Mouse (Mus musculus): Measurements from ENCODE around the gene Nek10. TPM values are rescaled to one million over a fixed set of nuclear protein-coding genes. Genes with fewer than 3 reads are reported as not detected.
A peak's percentile ranks its signal among the peaks of the same experiment; 100 is the strongest.

Nek10 gene
- polyA plus RNA-seq, 1 experiment from 2014 or later, result 0.01 TPM

GRCm38 (mm10) chr14:14895363-14895762 is 92.1 kb downstream of the Nek10 start:
- no peak for TF ChIP-seq CTCF (IDR thresholded peaks at IDR 0.05; ENCODE audit: low read depth)
- Histone ChIP-seq H3K4me3 (replicated peaks; ENCODE audit: low read depth, low read length) (no peak overlapping the region), H3K36me3 (ENCODE audit: insufficient read depth, low read length) (no peaks in the 10 kb centered on the region), H3K4me1 (replicated peaks; ENCODE audit: insufficient read depth, low read length) (no peaks in the 10 kb centered on the region), H3K9me3 (replicated peaks; ENCODE audit: low read length) (no peaks in the 10 kb centered on the region), H3K9ac (ENCODE audit: low read depth, low read length) (no peak overlapping the region), H3K27me3 (ENCODE audit: insufficient read depth, low read length) (no peaks in the 10 kb centered on the region), H3K4me2 (ENCODE audit: low read length) (no peak overlapping the region), H3K27ac (no peak overlapping the region)
- no peak for ATAC-seq (replicated peaks; ENCODE audit: low FRiP score, low read depth)
- no peak for DNase-seq (ENCODE audit: low spot score)
- 94% methylated on average over 2 of the region's 2 CpGs for WGBS

GRCm38 (mm10) chr14:14896399-14897136 is 93.4 kb downstream of the Nek10 start:
- 84% methylated on average over 3 of the region's 3 CpGs for WGBS

GRCm38 (mm10) chr14:14904750-14905529 is 101.7 kb downstream of the Nek10 start:
- ATAC-seq (replicated peaks; ENCODE audit: low FRiP score, low read depth), result 0 out of 2 replicates have a peak, but pooled peaks have one; percentile 61
- Histone ChIP-seq H3K9me3 (replicated peaks; ENCODE audit: low read length) (no peaks in the 10 kb centered on the region), H3K27me3 (ENCODE audit: insufficient read depth, low read length) (no peaks in the 10 kb centered on the region), H3K4me1 (replicated peaks; ENCODE audit: insufficient read depth, low read length) (no peaks in the 10 kb centered on the region), H3K36me3 (ENCODE audit: insufficient read depth, low read length) (no peaks in the 10 kb centered on the region), H3K9ac (ENCODE audit: low read depth, low read length) (no peak overlapping the region), H3K4me2 (ENCODE audit: low read length) (peak overlapping the region; percentile 42), H3K4me3 (replicated peaks; ENCODE audit: low read depth, low read length) (no peak overlapping the region), H3K27ac (no peak overlapping the region)
- WGBS, result 17% methylated on average over 9 of the region's 9 CpGs
- peak; percentile 76 for DNase-seq (ENCODE audit: low spot score)
- TF ChIP-seq CTCF (IDR thresholded peaks at IDR 0.05; ENCODE audit: low read depth), result peak; percentile 78

More at GRCm38 (mm10) chr14:14896399-14897136, 93.4 kb downstream of the Nek10 start:
- no peak for TF ChIP-seq CTCF (IDR thresholded peaks at IDR 0.05; ENCODE audit: low read depth)
- ATAC-seq (replicated peaks; ENCODE audit: low FRiP score, low read depth) (no peak), DNase-seq (ENCODE audit: low spot score) (no peak)
- Histone ChIP-seq H3K9ac (ENCODE audit: low read depth, low read length) (no peak overlapping the region), H3K27me3 (ENCODE audit: insufficient read depth, low read length) (no peaks in the 10 kb centered on the region), H3K4me1 (replicated peaks; ENCODE audit: insufficient read depth, low read length) (no peaks in the 10 kb centered on the region), H3K36me3 (ENCODE audit: insufficient read depth, low read length) (no peaks in the 10 kb centered on the region), H3K4me3 (replicated peaks; ENCODE audit: low read depth, low read length) (no peak overlapping the region), H3K27ac (no peak overlapping the region), H3K4me2 (ENCODE audit: low read length) (no peak overlapping the region), H3K9me3 (replicated peaks; ENCODE audit: low read length) (no peaks in the 10 kb centered on the region)

GRCm38 (mm10) chr14:14905530-14905852 is 102.3 kb downstream of the Nek10 start:
- no peak overlapping the region for H3K9ac ChIP-seq (ENCODE audit: low read depth, low read length)
- no peaks in the 10 kb centered on the region for H3K36me3 ChIP-seq (ENCODE audit: insufficient read depth, low read length)
- H3K27ac ChIP-seq, result no peak overlapping the region
- no peaks in the 10 kb centered on the region for H3K27me3 ChIP-seq (ENCODE audit: insufficient read depth, low read length)
- DNase-seq (ENCODE audit: low spot score) (no peak), ATAC-seq (replicated peaks; ENCODE audit: low FRiP score, low read depth) (no peak)
- no peak overlapping the region for H3K4me3 ChIP-seq (replicated peaks; ENCODE audit: low read depth, low read length)
- no peaks in the 10 kb centered on the region for H3K9me3 ChIP-seq (replicated peaks; ENCODE audit: low read length)
- no peak overlapping the region for H3K4me2 ChIP-seq (ENCODE audit: low read length)
- no peak for TF ChIP-seq CTCF (IDR thresholded peaks at IDR 0.05; ENCODE audit: low read depth)
- WGBS, result 69% methylated on average over 5 of the region's 5 CpGs
- no peaks in the 10 kb centered on the region for H3K4me1 ChIP-seq (replicated peaks; ENCODE audit: insufficient read depth, low read length)

GRCm38 (mm10) chr14:14925615-14926014 is 122.4 kb downstream of the Nek10 start:
- no peak for ATAC-seq (replicated peaks; ENCODE audit: low FRiP score, low read depth)
- DNase-seq (ENCODE audit: low spot score), result no peak
- Histone ChIP-seq H3K27ac (no peak overlapping the region), H3K4me3 (replicated peaks; ENCODE audit: low read depth, low read length) (no peak overlapping the region), H3K9me3 (replicated peaks; ENCODE audit: low read length) (no peaks in the 10 kb centered on the region), H3K4me2 (ENCODE audit: low read length) (no peak overlapping the region), H3K4me1 (replicated peaks; ENCODE audit: insufficient read depth, low read length) (no peaks in the 10 kb centered on the region), H3K36me3 (ENCODE audit: insufficient read depth, low read length) (no peaks in the 10 kb centered on the region), H3K27me3 (ENCODE audit: insufficient read depth, low read length) (no peaks in the 10 kb centered on the region), H3K9ac (ENCODE audit: low read depth, low read length) (no peak overlapping the region)
- TF ChIP-seq CTCF (IDR thresholded peaks at IDR 0.05; ENCODE audit: low read depth), result no peak
- 72% methylated on average over 1 of the region's 1 CpGs for WGBS

- ATAC-seq (replicated peaks; ENCODE audit: low FRiP score, low read depth), result no peak
- WGBS, result 92% methylated on average over 2 of the region's 2 CpGs
- H3K9me3 ChIP-seq (replicated peaks; ENCODE audit: low read length), result no peaks in the 10 kb centered on the region
- no peak overlapping the region for H3K27ac ChIP-seq
- no peak for DNase-seq (ENCODE audit: low spot score)
- H3K4me1 ChIP-seq (replicated peaks; ENCODE audit: insufficient read depth, low read length), result no peaks in the 10 kb centered on the region
- no peak overlapping the region for H3K9ac ChIP-seq (ENCODE audit: low read depth, low read length)
- H3K27me3 ChIP-seq (ENCODE audit: insufficient read depth, low read length), result no peaks in the 10 kb centered on the region
- TF ChIP-seq CTCF (IDR thresholded peaks at IDR 0.05; ENCODE audit: low read depth), result no peak
- H3K4me2 ChIP-seq (ENCODE audit: low read length), result no peak overlapping the region
- no peak overlapping the region for H3K4me3 ChIP-seq (replicated peaks; ENCODE audit: low read depth, low read length)
- H3K36me3 ChIP-seq (ENCODE audit: insufficient read depth, low read length), result no peaks in the 10 kb centered on the region
Observed at GRCm38 (mm10) chr14:14927559-14927958, 124.3 kb downstream of the Nek10 start.
